In the genomic region with DNA sequence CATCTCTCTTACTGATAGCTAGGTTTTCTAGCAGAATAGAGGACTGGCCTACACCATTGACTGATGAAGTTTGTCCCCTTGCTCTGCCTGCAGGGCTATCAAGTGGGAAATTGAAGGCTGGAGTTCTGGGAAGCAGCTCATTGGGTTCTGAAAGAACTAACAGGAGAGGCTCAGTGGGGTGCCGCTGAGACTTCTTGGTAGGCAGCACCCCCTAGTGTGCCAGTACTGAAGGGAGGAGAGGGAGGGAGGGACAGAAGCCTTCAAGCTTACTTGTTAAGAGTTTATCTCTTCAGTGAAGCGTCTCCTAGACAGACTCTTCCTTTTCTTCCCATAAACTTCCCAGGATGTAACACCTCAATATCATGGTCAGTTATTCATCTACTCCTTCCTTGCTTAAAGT, we compare ENCODE assay signal across 9 mouse cellular contexts. TPM values are rescaled to one million over a fixed set of nuclear protein-coding genes. Genes with fewer than 3 reads are reported as not detected.
DNase-seq lines count a peak whose midpoint lies in the region; ATAC-seq and TF ChIP-seq lines count a peak whose summit lies in the region.
"Had no signal": no experiment of that assay in that cellular context is flagged by ENCODE, and none has a peak within 500 bp of the region (broad histone marks: within the 10 kb centered on the region; RNA-seq: fewer than 3 reads in every experiment).

No protein-coding gene starts in this region.

- peak; percentile 75 for TF ChIP-seq CTCF in kidney, adult 2 months (conservative IDR thresholded peaks at IDR 0.05; ENCODE audit: insufficient read depth, insufficient read length, low read depth, low read length)
- peak; percentile 42 for TF ChIP-seq CTCF in ES-Bruce4 (IDR thresholded peaks at IDR 0.05; ENCODE audit: low read depth, low read length)
- peak; percentile 89 for TF ChIP-seq CTCF in cortical plate, adult 2 months (IDR thresholded peaks at IDR 0.05; ENCODE audit: extremely low read depth, insufficient read depth, low read length)

- TF ChIP-seq EP300 in ES-Bruce4 (IDR thresholded peaks at IDR 0.05; ENCODE audit: insufficient read depth, low read depth, low read length): no peak

- WGBS in kidney, adult 2 months: 34% methylated on average over 2 of the region's 2 CpGs
- 45% methylated on average over 2 of the region's 2 CpGs for WGBS in kidney, embryonic 16.5 days

- ATAC-seq in kidney, embryonic 16.5 days (ENCODE audit: low FRiP score, low TSS enrichment): no peak

- H3K9ac ChIP-seq in kidney, embryonic 16.5 days (replicated peaks; ENCODE audit: low read length): no peak overlapping the region
- H3K9ac ChIP-seq in ES-Bruce4 (ENCODE audit: low read depth, poor library complexity, severe bottlenecking): no peak overlapping the region
- H3K9ac ChIP-seq: liver, embryonic 13.5 days had no signal

- no peak for TF ChIP-seq POLR2A in kidney, adult 2 months (IDR thresholded peaks at IDR 0.05; ENCODE audit: low read depth, low read length)
- no peak for TF ChIP-seq POLR2A in ES-Bruce4 (IDR thresholded peaks at IDR 0.05; ENCODE audit: insufficient read depth, low read length)
- TF ChIP-seq POLR2A in cortical plate, adult 2 months (IDR thresholded peaks at IDR 0.05; ENCODE audit: extremely low read depth, insufficient read depth, low read length): no peak

- H3K4me2 ChIP-seq in kidney, embryonic 16.5 days (replicated peaks; ENCODE audit: low read depth, low read length): no peak overlapping the region
- H3K4me2 ChIP-seq: liver, embryonic 13.5 days had no signal

- H3K9me3 ChIP-seq in kidney, embryonic 16.5 days (ENCODE audit: low read length): no peaks in the 10 kb centered on the region
- no peaks in the 10 kb centered on the region for H3K9me3 ChIP-seq in ES-Bruce4 (replicated peaks; ENCODE audit: control insufficient read depth, insufficient read depth, low read length, poor library complexity, severe bottlenecking)
- H3K9me3 ChIP-seq: liver, embryonic 13.5 days had no signal

- peak; percentile 44 for DNase-seq in kidney, adult 2 months
- DNase-seq in A20 (ENCODE audit: low read depth, low spot score): peak; percentile 56
- DNase-seq in layer of hippocampus, postnatal 14 days (ENCODE audit: low spot score in 2 of 2): peak; percentile 42 to 64
- peak; percentile 66 for DNase-seq in right cerebral cortex, postnatal 14 days
- DNase-seq in urinary bladder, postnatal 25 days (ENCODE audit: low spot score): no peak
- DNase-seq: liver, embryonic 13.5 days had no signal

- H3K36me3 ChIP-seq in kidney, adult 2 months (ENCODE audit: control insufficient read depth, insufficient read depth, low read length): no peaks in the 10 kb centered on the region
- no peaks in the 10 kb centered on the region for H3K36me3 ChIP-seq in kidney, embryonic 16.5 days (ENCODE audit: insufficient read depth, low read length)
- H3K36me3 ChIP-seq in ES-Bruce4 (ENCODE audit: control insufficient read depth, insufficient read depth, low read length, poor library complexity, severe bottlenecking): no peaks in the 10 kb centered on the region
- H3K36me3 ChIP-seq: liver, embryonic 13.5 days had no signal

- no peak overlapping the region for H3K27ac ChIP-seq in kidney, adult 2 months (ENCODE audit: insufficient read depth, low read depth, low read length)
- no peak overlapping the region for H3K27ac ChIP-seq in kidney, embryonic 16.5 days (ENCODE audit: low read length)
- no peak overlapping the region for H3K27ac ChIP-seq in ES-Bruce4 (ENCODE audit: insufficient read depth, low read length)
- H3K27ac ChIP-seq in cortical plate, adult 2 months (ENCODE audit: insufficient read depth, low read length): no peak overlapping the region
- H3K27ac ChIP-seq: liver, embryonic 13.5 days had no signal

- H3K4me3 ChIP-seq in kidney, adult 2 months (ENCODE audit: insufficient read depth, low read depth, low read length): no peak overlapping the region
- H3K4me3 ChIP-seq in kidney, embryonic 16.5 days (ENCODE audit: low read length): no peak overlapping the region
- no peak overlapping the region for H3K4me3 ChIP-seq in ES-Bruce4 (ENCODE audit: low read depth, low read length)
- H3K4me3 ChIP-seq in cortical plate, adult 2 months (ENCODE audit: insufficient read depth, low read length): no peak overlapping the region
- H3K4me3 ChIP-seq: liver, embryonic 13.5 days had no signal

- H3K27me3 ChIP-seq in kidney, adult 2 months (replicated peaks; ENCODE audit: control insufficient read depth, insufficient read depth, low read length): no peaks in the 10 kb centered on the region
- no peaks in the 10 kb centered on the region for H3K27me3 ChIP-seq in kidney, embryonic 16.5 days (ENCODE audit: insufficient read depth, low read length)
- H3K27me3 ChIP-seq in ES-Bruce4 (ENCODE audit: control insufficient read depth, insufficient read depth, low read length, poor library complexity, severe bottlenecking): no peaks in the 10 kb centered on the region
- H3K27me3 ChIP-seq: liver, embryonic 13.5 days had no signal

- no peaks in the 10 kb centered on the region for H3K4me1 ChIP-seq in kidney, adult 2 months (ENCODE audit: control insufficient read depth, insufficient read depth, low read length)
- H3K4me1 ChIP-seq in kidney, embryonic 16.5 days (ENCODE audit: insufficient read depth, low read length): no peaks in the 10 kb centered on the region
- H3K4me1 ChIP-seq in ES-Bruce4 (ENCODE audit: control insufficient read depth, insufficient read depth, low read length): no peaks in the 10 kb centered on the region
- H3K4me1 ChIP-seq in cortical plate, adult 2 months (ENCODE audit: control insufficient read depth, insufficient read depth, low read length): no peaks in the 10 kb centered on the region
- H3K4me1 ChIP-seq: liver, embryonic 13.5 days had no signal

RNA-seq across cellular contexts. Expression of a gene that starts 52.8 kb away (rescaled TPM):
- 1,128 and 1,147 TPM in 2 replicates for polyA plus RNA-seq in kidney, adult 2 months (2012; rRNA removed)
- 83.1 and 98.7 TPM in 2 replicates for polyA plus RNA-seq in kidney, embryonic 16.5 days (2015; fragmentation: Nextera tagmentation; extraction: Ambion mirVana)
- 4.2 and 5.9 TPM in 2 replicates for polyA plus RNA-seq in ES-Bruce4 (2011; ENCODE audit: insufficient read depth, insufficient read length, low read depth, missing spikeins)
- polyA plus RNA-seq in cortical plate, adult 2 months (2012; rRNA removed): 118 and 140 TPM in 2 replicates
- 10 to 100 TPM; 60.3 to 64.8 TPM for total RNA-seq in layer of hippocampus, postnatal 14 days (2021)

Comparison
In these comparisons a context has a peak if more than half of its experiments do, and no peak if none do; other contexts are left out.
1. RNA of a gene that starts 52.8 kb away (polyA plus RNA-seq): 1,128 to 1,147 TPM in kidney, adult 2 months, 118 to 140 TPM in cortical plate, adult 2 months and 83.1 to 98.7 TPM in kidney, embryonic 16.5 days; 4.2 to 5.9 TPM in ES-Bruce4; every median in the first group is over 10 times any median in the second.
2. Peak in every context shown above with its lines, with median percentiles within 50 percentile points of each other: CTCF ChIP-seq.